Mouse (Mus musculus): ENCODE data around the gene Alox5ap.

DNA sequence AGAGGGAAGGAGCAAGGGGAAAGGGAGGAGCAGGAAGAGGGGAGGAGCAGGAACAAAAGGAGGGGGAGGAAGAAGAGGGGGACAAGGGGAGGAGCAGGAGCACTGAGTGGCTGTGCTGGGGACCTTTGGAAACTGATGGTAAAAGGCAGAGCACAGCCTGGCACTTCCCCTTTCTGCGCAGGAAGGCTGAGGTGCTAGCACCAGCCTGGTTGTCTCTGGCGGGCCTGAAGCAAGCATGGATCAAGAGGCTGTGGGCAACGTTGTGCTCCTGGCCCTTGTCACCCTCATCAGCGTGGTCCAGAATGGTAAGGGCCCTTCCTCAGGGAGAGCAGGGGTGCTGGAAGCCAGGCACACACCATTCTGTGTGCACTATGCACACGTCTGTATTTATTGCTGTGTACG, 312 bp downstream of the Alox5ap start:
- TF ChIP-seq POLR2A (IDR thresholded peaks at IDR 0.05; ENCODE audit: control insufficient read depth, extremely low read depth, insufficient read depth, low read length, poor library complexity): no peak
- no peak for TF ChIP-seq CTCF (IDR thresholded peaks at IDR 0.05; ENCODE audit: borderline replicate concordance, control insufficient read depth, extremely low read depth, insufficient read depth, low read length, poor library complexity)

Data from thymus, adult 2 months (tissue).